Mouse (Mus musculus) cerebellum, adult (tissue): ENCODE data around the gene Rap1b.
"Not testable (repeated sequence)": the region's sequence is repeated elsewhere in the genome, so short reads cannot be mapped to it uniquely, and the experiment has no call there.

Experiments
- ATAC-seq: cut with Nextera tagmentation; 2 replicates; pipeline ENCODE4 v1.9.2; 2017; ENCODE audit warnings: mild to moderate bottlenecking, moderate library complexity, mixed read lengths; ENCODE audit not compliant: insufficient number of reproducible peaks, low FRiP score, low TSS enrichment

The Rap1b gene

GRCm38 (mm10) chr10:117845597-117846259 is at the start of gene Rap1b:
TSS of gene Rap1b (minus strand) at chr10:117846035.
- ATAC-seq = peak; percentile 86

- ATAC-seq = no peak
Observed at GRCm38 (mm10) chr10:117895186-117895585, 49.4 kb upstream of the Rap1b start.

- ATAC-seq = no peak
Observed at GRCm38 (mm10) chr10:117894114-117895035, 48.5 kb upstream of the Rap1b start.

GRCm38 (mm10) chr10:117893128-117893527 is 47.3 kb upstream of the Rap1b start:
- not testable (repeated sequence) for ATAC-seq

- no peak for ATAC-seq
Observed at GRCm38 (mm10) chr10:117891327-117891726, 45.5 kb upstream of the Rap1b start.

- ATAC-seq = no peak
Observed at GRCm38 (mm10) chr10:117888822-117889221, 43.0 kb upstream of the Rap1b start.

- no peak for ATAC-seq
Observed at GRCm38 (mm10) chr10:117885358-117885757, 39.5 kb upstream of the Rap1b start.

- no peak for ATAC-seq
Observed at GRCm38 (mm10) chr10:117884760-117885159, 38.9 kb upstream of the Rap1b start.

- no peak for ATAC-seq
Observed at GRCm38 (mm10) chr10:117883438-117883837, 37.6 kb upstream of the Rap1b start.

- no peak for ATAC-seq
Observed at GRCm38 (mm10) chr10:117878628-117879027, 32.8 kb upstream of the Rap1b start.

- no peak for ATAC-seq
Observed at GRCm38 (mm10) chr10:117876801-117877200, 31.0 kb upstream of the Rap1b start.

- no peak for ATAC-seq
Observed at GRCm38 (mm10) chr10:117876400-117876799, 30.6 kb upstream of the Rap1b start.

GRCm38 (mm10) chr10:117874936-117875335 is 29.1 kb upstream of the Rap1b start:
- no peak for ATAC-seq

- ATAC-seq = no peak
Observed at GRCm38 (mm10) chr10:117873952-117874351, 28.1 kb upstream of the Rap1b start.

GRCm38 (mm10) chr10:117872468-117872867 is 26.6 kb upstream of the Rap1b start:
- no peak for ATAC-seq

GRCm38 (mm10) chr10:117867301-117867700 is 21.5 kb upstream of the Rap1b start:
- ATAC-seq = no peak

- no peak for ATAC-seq
Observed at GRCm38 (mm10) chr10:117866641-117867040, 20.8 kb upstream of the Rap1b start.

- no peak for ATAC-seq
Observed at GRCm38 (mm10) chr10:117864695-117865094, 18.9 kb upstream of the Rap1b start.

GRCm38 (mm10) chr10:117864251-117864650 is 18.4 kb upstream of the Rap1b start:
- no peak for ATAC-seq

- no peak for ATAC-seq
Observed at GRCm38 (mm10) chr10:117862014-117862580, 16.3 kb upstream of the Rap1b start.

GRCm38 (mm10) chr10:117860958-117861357 is 15.1 kb upstream of the Rap1b start:
- ATAC-seq = no peak
